Mouse (Mus musculus): ENCODE measurements around the gene R3hdm2. TPM values are rescaled to one million over a fixed set of nuclear protein-coding genes. Genes with fewer than 3 reads are reported as not detected.

R3hdm2 gene
- polyA plus RNA-seq, 1 experiment from 2014 or later, result 44.9 TPM

- H3K4me2 ChIP-seq (replicated peaks), result no peak overlapping the region
Observed at GRCm38 (mm10) chr10:127427987-127428386, 47.9 kb downstream of the R3hdm2 start.

DNA sequence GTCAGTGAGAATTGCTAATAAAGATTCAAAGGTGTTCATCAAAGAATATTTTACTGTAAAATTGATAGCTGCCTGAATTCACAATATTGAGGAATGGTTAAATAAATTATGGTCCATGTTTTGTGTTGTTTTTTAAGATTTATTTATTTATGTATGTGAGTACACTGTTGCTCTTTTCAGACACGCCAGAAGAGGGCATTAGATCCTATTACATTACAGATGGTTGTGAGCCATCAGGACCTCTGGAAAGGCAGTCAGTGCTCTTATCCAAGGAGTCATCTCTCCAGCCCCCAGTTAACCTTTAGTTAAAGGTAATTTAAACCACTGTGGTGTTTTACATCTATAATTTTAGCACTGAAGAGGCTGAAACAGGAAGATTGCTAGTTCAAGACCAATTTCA is 49.4 kb downstream of the R3hdm2 start:
- Histone ChIP-seq H3K36me3 (no peaks in the 10 kb centered on the region), H3K9me3 (no peaks in the 10 kb centered on the region), H3K4me2 (replicated peaks) (no peak overlapping the region), H3K4me1 (peaks cover 9% of the 10 kb centered on the region; the same call in 1 of the 2 replicates), H3K9ac (no peak overlapping the region), H3K27ac (no peak overlapping the region), H3K27me3 (no peaks in the 10 kb centered on the region), H3K4me3 (no peak overlapping the region)
- no peak for ATAC-seq (ENCODE audit: insufficient number of reproducible peaks, insufficient read depth, low FRiP score, low TSS enrichment)
- WGBS, result 50% methylated on average over 1 of the region's 1 CpGs

More at GRCm38 (mm10) chr10:127427987-127428386, 47.9 kb downstream of the R3hdm2 start:
- H3K27ac ChIP-seq, result no peak overlapping the region
- 89% methylated on average over 1 of the region's 1 CpGs for WGBS
- ATAC-seq (ENCODE audit: insufficient number of reproducible peaks, insufficient read depth, low FRiP score, low TSS enrichment), result no peak
- H3K9me3 ChIP-seq, result no peaks in the 10 kb centered on the region
- no peaks in the 10 kb centered on the region for H3K27me3 ChIP-seq
- H3K4me1 ChIP-seq, result peaks cover 9% of the 10 kb centered on the region; the same call in 1 of the 2 replicates
- no peak overlapping the region for H3K4me3 ChIP-seq
- no peak overlapping the region for H3K9ac ChIP-seq
- H3K36me3 ChIP-seq, result no peaks in the 10 kb centered on the region

DNA sequence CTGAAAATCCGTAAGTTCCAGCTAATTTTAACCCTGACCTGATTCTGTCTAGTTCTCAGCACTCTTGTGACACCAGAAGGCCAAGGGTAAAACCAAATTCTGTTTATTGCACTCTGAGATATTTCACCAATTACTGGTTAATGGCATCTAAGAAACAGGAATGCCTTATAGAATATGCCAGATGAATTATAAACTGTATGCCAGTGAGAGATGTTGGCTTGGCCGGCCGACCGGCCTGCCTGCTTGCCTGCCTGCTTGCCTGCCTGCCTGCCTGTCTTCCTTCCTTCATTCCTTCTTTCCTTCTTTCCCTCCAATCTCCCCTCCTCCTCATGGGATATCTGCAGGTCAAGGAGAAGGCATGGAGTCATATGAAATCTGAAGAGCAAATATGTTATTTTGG is 52.3 kb downstream of the R3hdm2 start:
- Histone ChIP-seq H3K4me3 (no peak overlapping the region), H3K9ac (no peak overlapping the region), H3K27ac (no peak overlapping the region), H3K4me2 (replicated peaks) (no peak overlapping the region), H3K27me3 (no peaks in the 10 kb centered on the region), H3K9me3 (no peaks in the 10 kb centered on the region), H3K36me3 (0 out of 2 replicates have a peak, but pooled peaks cover 4% of the 10 kb centered on the region), H3K4me1 (no peaks in the 10 kb centered on the region)
- ATAC-seq (ENCODE audit: insufficient number of reproducible peaks, insufficient read depth, low FRiP score, low TSS enrichment), result no peak
- WGBS, result 95% methylated on average over 4 of the region's 4 CpGs

DNA sequence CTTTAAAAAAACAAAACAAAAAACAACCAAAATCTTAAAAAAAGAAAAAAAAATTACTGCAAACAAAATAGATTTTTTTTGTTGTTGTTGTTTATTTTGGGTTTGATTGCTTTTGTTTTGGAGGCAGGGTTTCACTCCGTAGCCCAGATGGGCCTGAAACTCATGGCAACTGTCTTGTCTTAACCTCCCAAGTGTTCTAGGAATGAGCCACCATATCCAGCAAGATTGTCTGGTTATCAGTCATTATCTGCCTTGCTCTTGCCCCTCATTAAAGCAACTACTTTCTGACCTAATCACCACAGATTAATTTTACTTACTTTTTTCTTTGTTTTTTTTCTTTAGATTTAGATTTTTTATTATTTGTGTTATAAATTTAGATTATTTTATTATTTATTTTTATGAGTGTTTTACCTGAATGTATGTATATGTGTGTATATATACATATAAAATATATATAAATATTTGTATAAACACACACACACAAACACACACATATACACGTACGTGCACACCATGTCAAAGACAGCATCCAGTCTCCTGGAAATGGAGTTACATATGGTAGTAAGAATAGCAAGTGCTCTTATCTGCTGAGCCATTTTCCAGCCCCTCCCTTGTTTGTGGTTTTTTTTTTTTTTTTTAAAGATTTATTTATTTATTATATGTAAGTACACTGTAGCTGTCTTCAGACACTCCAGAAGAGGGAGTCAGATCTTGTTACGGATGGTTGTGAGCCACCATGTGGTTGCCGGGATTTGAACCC is 57.4 kb downstream of the R3hdm2 start:
- no peak for ATAC-seq (ENCODE audit: insufficient number of reproducible peaks, insufficient read depth, low FRiP score, low TSS enrichment)

GRCm38 (mm10) chr10:127453701-127454100 is 73.6 kb downstream of the R3hdm2 start:
- H3K27ac ChIP-seq, result no peak overlapping the region

More for the DNA sequence above, 57.4 kb downstream of the R3hdm2 start:
- no peak overlapping the region for H3K4me2 ChIP-seq (replicated peaks)
- no peak overlapping the region for H3K27ac ChIP-seq
- H3K36me3 ChIP-seq, result 0 out of 2 replicates have a peak, but pooled peaks cover 4% of the 10 kb centered on the region
- H3K9ac ChIP-seq, result no peak overlapping the region
- WGBS, result 91% methylated on average over 5 of the region's 5 CpGs
- no peaks in the 10 kb centered on the region for H3K4me1 ChIP-seq
- no peaks in the 10 kb centered on the region for H3K9me3 ChIP-seq
- H3K4me3 ChIP-seq, result no peak overlapping the region
- H3K27me3 ChIP-seq, result no peaks in the 10 kb centered on the region

DNA sequence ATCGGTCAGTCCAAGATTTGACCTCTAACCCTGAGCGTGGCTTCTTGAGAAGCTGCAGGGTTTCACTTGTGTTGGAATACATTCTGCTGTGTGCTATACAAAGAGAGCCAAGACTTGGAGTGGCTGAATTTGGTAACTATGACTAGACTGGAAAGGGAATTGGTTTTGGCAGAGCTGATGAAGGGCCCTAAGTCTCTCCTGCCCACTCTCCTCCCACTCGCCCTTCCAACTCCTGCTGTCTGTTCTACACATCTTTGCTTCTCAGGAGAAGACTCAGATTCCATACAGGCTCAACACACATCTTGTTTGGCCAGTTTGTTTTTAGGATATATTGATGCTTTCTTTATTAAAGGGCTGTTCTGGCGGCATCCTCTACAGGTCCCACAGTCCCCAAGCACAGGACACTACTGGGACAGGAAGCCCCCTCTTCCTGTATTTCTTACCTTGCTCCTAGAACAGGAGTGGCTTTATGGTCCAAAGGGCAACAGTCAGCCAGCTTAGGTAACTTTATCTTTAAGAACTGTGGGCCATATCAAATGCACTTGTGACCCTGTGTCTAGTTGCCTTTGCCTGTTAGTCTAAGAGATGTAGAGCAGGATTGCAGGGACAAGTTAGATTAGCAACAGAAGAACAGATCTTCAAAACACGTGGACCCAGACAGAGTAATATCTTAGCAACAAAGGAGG is 82.4 kb downstream of the R3hdm2 start:
- 79% methylated on average over 5 of the region's 5 CpGs for WGBS
- H3K36me3 ChIP-seq, result peaks cover 61% of the 10 kb centered on the region

More at GRCm38 (mm10) chr10:127453701-127454100, 73.6 kb downstream of the R3hdm2 start:
- H3K9ac ChIP-seq, result no peak overlapping the region
- peaks cover 46% of the 10 kb centered on the region for H3K36me3 ChIP-seq
- no peak overlapping the region for H3K4me3 ChIP-seq
- no peaks in the 10 kb centered on the region for H3K4me1 ChIP-seq
- H3K27me3 ChIP-seq, result no peaks in the 10 kb centered on the region
- H3K4me2 ChIP-seq (replicated peaks), result no peak overlapping the region
- no peak for ATAC-seq (ENCODE audit: insufficient number of reproducible peaks, insufficient read depth, low FRiP score, low TSS enrichment)
- H3K9me3 ChIP-seq, result no peaks in the 10 kb centered on the region
- WGBS, result 87% methylated on average over 1 of the region's 1 CpGs

DNA sequence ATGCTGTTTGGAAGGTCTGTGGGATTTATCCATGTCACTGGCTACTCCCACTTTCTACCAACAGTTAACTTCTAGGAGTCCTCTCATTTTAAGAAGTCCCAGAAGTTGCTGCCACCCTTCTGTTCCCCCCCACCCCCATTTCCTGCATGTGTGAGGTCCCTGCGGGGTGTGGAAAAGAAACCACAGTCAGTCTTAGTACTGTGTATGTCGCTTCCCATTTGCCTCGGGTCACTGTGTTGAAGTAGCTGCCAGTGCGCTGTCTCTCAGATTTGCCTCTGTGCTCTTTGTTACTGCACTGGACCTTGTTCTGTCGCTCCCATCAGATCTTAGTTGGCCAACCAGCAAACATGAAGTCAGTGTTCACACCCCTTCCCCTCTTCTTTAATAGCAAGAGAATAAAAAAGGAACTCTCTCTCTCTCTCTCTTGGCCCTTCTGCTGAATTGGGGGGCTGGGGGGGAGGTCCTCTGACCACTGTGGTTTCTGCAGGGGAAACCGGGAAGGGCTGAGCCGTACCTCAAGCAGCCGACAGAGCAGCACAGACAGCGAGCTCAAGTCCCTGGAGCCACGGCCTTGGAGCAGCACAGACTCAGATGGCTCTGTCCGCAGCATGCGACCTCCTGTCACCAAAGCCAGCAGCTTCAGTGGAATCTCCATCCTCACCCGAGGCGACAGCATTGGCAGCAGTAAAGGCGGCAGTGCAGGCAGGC is 91.3 kb downstream of the R3hdm2 start:
- Histone ChIP-seq H3K36me3 (peaks cover 32% of the 10 kb centered on the region), H3K4me1 (peaks cover 9% of the 10 kb centered on the region; the same call in 1 of the 2 replicates), H3K4me3 (no peak overlapping the region), H3K9ac (no peak overlapping the region), H3K27ac (no peak overlapping the region), H3K27me3 (no peaks in the 10 kb centered on the region), H3K9me3 (no peaks in the 10 kb centered on the region), H3K4me2 (replicated peaks) (no peak overlapping the region)
- WGBS, result 41% methylated on average over 15 of the region's 15 CpGs
- ATAC-seq (ENCODE audit: insufficient number of reproducible peaks, insufficient read depth, low FRiP score, low TSS enrichment), result no peak

More for the DNA sequence above, 82.4 kb downstream of the R3hdm2 start:
- no peaks in the 10 kb centered on the region for H3K9me3 ChIP-seq
- ATAC-seq (ENCODE audit: insufficient number of reproducible peaks, insufficient read depth, low FRiP score, low TSS enrichment), result no peak
- no peak overlapping the region for H3K4me3 ChIP-seq
- no peaks in the 10 kb centered on the region for H3K27me3 ChIP-seq
- H3K9ac ChIP-seq, result no peak overlapping the region
- H3K4me1 ChIP-seq, result no peaks in the 10 kb centered on the region
- H3K4me2 ChIP-seq (replicated peaks), result no peak overlapping the region
- H3K27ac ChIP-seq, result no peak overlapping the region

DNA sequence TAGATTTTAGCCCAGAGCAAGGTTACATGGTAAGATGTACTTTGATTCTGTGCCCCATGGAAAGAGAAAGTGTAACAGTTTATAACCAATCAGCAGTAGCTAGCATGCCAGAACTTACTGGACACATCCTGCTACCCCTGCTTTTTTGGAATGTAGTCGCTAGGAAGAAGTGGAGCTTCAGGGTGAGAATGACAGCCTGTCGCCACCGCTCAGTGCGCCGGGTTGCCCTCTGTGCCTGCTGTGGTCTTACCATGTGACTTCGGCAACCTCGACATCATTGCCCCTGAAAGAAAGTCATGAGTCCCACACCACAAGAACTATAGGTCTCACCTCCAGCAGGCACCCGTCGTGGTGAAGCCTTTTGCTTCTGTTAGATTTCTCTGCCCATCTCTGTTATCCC is 92.6 kb downstream of the R3hdm2 start:
- H3K9me3 ChIP-seq, result no peaks in the 10 kb centered on the region
- H3K27me3 ChIP-seq, result no peaks in the 10 kb centered on the region
- no peak overlapping the region for H3K9ac ChIP-seq
- H3K4me3 ChIP-seq, result no peak overlapping the region
- no peak for ATAC-seq (ENCODE audit: insufficient number of reproducible peaks, insufficient read depth, low FRiP score, low TSS enrichment)
- peaks cover 42% of the 10 kb centered on the region for H3K36me3 ChIP-seq
- H3K27ac ChIP-seq, result no peak overlapping the region
- H3K4me1 ChIP-seq, result peaks cover 9% of the 10 kb centered on the region; the same call in 1 of the 2 replicates
- no peak overlapping the region for H3K4me2 ChIP-seq (replicated peaks)
- 85% methylated on average over 9 of the region's 9 CpGs for WGBS

- WGBS, result 93% methylated on average over 4 of the region's 4 CpGs
- Histone ChIP-seq H3K4me1 (peaks cover 9% of the 10 kb centered on the region; the same call in 1 of the 2 replicates), H3K9me3 (no peaks in the 10 kb centered on the region), H3K27me3 (no peaks in the 10 kb centered on the region), H3K4me2 (replicated peaks) (no peak overlapping the region), H3K9ac (no peak overlapping the region), H3K27ac (no peak overlapping the region), H3K4me3 (no peak overlapping the region), H3K36me3 (peaks cover 34% of the 10 kb centered on the region)
- ATAC-seq (ENCODE audit: insufficient number of reproducible peaks, insufficient read depth, low FRiP score, low TSS enrichment), result no peak
Observed at GRCm38 (mm10) chr10:127475175-127475574, 95.0 kb downstream of the R3hdm2 start.

GRCm38 (mm10) chr10:127476541-127476940 is 96.4 kb downstream of the R3hdm2 start:
- no peak for ATAC-seq (ENCODE audit: insufficient number of reproducible peaks, insufficient read depth, low FRiP score, low TSS enrichment)
- Histone ChIP-seq H3K4me1 (peaks cover 1% of the 10 kb centered on the region; the same call in 1 of the 2 replicates), H3K36me3 (peaks cover 38% of the 10 kb centered on the region), H3K4me3 (no peak overlapping the region), H3K27ac (no peak overlapping the region), H3K27me3 (no peaks in the 10 kb centered on the region), H3K9me3 (no peaks in the 10 kb centered on the region), H3K4me2 (replicated peaks) (no peak overlapping the region), H3K9ac (no peak overlapping the region)
- WGBS, result 88% methylated on average over 3 of the region's 3 CpGs

DNA sequence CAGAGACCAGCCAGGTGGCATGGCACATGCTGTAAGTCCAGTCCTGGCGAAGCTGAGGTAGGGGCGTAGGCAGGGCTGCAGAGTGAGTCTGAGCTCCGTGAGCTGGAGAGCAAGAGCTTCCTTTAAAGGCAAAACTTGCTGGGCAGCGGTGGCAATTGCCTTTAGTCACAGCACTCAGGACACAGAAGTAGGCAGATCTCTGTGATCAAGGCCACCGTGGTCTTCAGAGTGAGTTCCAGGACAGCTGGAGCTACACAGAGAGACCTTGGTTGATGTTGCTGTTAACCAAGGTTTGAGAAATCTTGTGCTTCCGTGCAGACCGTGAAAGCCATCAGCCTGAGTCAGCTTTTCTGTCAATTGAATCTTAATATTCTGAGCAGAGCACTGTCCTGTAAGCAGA is 97.2 kb downstream of the R3hdm2 start:
- Histone ChIP-seq H3K9me3 (no peaks in the 10 kb centered on the region), H3K27ac (no peak overlapping the region), H3K4me2 (replicated peaks) (no peak overlapping the region), H3K9ac (no peak overlapping the region), H3K36me3 (peaks cover 44% of the 10 kb centered on the region), H3K27me3 (no peaks in the 10 kb centered on the region), H3K4me3 (no peak overlapping the region), H3K4me1 (no peaks in the 10 kb centered on the region)
- no peak for ATAC-seq (ENCODE audit: insufficient number of reproducible peaks, insufficient read depth, low FRiP score, low TSS enrichment)
- 86% methylated on average over 7 of the region's 7 CpGs for WGBS
